Mouse (Mus musculus) lung, adult 2 months (tissue): ENCODE data around the gene Hs1bp3. TPM values are rescaled to one million over a fixed set of nuclear protein-coding genes. Genes with fewer than 3 reads are reported as not detected.

ENCODE experiments used
- DNase-seq: peaks from one replicate; pipeline ENCODE4 v3.0.0; 2022
- H3K4me1 ChIP-seq: fragments of 200-500 bp; 2 replicates; pipeline ENCODE4 v1.6.1; 2011; ENCODE audit warnings: low read length; ENCODE audit not compliant: control insufficient read depth, insufficient read depth
- H3K4me3 ChIP-seq: fragments of 200-500 bp; replicated peaks from 2 replicates; pipeline ENCODE3; 2011; ENCODE audit warnings: low read depth, mild to moderate bottlenecking, control low read depth, low read length; ENCODE audit errors: extremely low read depth
- CTCF ChIP-seq: fragments of 200-500 bp; IDR thresholded peaks from 2 replicates; pipeline ENCODE4 v1.5.1; 2011; ENCODE audit warnings: mild to moderate bottlenecking, low read length, control low read depth; ENCODE audit not compliant: insufficient read depth
- POLR2A ChIP-seq: fragments of 200-500 bp; IDR thresholded peaks from 2 replicates; pipeline ENCODE4 v1.6.1; 2011; ENCODE audit warnings: low read depth, mild to moderate bottlenecking, control low read depth, low read length, borderline replicate concordance; ENCODE audit errors: extremely low read depth
- WGBS: fragments of 180-500 bp; shearing (Covaris S2); methylation state at CpG from one replicate; pipeline ENCODE4 v1.1.7; 2018; 5-methylcytosine and 5-hydroxymethylcytosine counted together
- polyA plus RNA-seq: library from polyadenylated mRNA; depleted of rRNA; stranded (reverse); fragments of >200 nt; gene quantifications from 2 replicates; pipeline ENCODE4 v1.2.3, GENCODE M21; 2012

Gene Hs1bp3
- polyA plus RNA-seq, 1 experiment = 25.8 TPM

DNA sequence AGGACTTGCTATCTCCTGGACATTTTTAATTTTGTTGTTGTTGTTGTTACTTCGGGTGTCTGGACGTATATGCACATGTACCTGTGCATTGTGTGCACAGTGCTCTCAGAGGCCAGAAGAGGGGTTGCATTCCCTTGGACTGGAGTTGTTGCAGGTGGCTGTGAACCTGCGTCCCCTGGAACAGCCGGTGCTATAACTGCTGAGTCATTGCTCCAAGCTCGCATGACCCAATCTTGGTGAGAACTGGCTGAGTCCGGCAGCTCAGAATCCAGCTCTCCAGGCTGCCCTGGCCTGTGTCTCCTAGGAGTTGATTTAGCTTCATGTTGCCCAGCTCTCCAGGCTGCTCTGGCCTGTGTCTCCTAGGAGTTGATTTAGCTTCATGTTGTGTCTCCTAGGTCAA, 27.8 kb downstream of the Hs1bp3 start:
- Histone ChIP-seq H3K4me1 (peaks cover 17% of the 10 kb centered on the region), H3K4me3 (no peak overlapping the region)
- 74% methylated on average over 6 of the region's 6 CpGs for WGBS
- no peak for TF ChIP-seq POLR2A
- no peak for TF ChIP-seq CTCF
- DNase-seq = no peak

DNA sequence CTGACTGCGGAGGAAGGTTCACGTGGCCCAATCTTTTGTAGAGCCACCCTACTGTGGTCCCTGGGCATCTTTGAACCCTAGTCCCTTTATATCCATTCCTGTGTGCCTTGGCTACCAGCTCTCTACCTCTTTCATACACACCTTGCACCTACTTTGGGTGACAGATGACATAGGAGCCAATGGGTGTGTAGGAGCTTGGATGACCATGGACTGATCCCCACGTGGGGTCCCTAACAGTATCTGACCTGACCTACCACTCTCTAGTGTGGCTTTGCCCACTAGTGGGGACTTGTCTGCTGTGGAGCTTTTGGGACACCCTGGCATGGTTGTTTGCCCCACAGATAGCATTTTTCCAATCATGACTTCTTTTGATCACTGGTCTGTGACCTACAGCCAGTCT, 30.1 kb downstream of the Hs1bp3 start:
- WGBS = 91% methylated on average over 3 of the region's 3 CpGs
- Histone ChIP-seq H3K4me1 (peaks cover 19% of the 10 kb centered on the region), H3K4me3 (no peak overlapping the region)
- no peak for TF ChIP-seq POLR2A
- TF ChIP-seq CTCF = no peak
- DNase-seq = no peak

DNA sequence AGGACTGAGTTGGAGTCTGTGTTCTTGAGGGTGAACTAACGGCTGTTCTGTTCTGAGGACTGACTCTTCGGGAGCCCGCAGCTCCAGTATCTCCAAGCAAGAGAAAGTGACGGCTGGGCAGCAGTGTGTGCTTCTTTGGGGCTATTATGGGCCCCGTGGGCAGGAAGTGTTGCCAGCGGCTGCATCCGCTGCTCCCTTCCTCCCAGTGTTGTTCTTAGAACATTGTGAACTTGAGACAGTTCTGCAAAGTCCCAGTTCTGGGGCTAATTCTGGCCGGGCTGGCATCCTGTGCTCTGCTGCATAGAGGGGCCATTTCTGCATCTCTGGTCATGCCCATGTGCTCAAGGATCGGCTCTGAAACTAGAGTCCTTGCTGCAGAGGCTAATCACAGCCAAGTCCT, 31.7 kb downstream of the Hs1bp3 start:
- no peak for DNase-seq
- Histone ChIP-seq H3K4me3 (no peak overlapping the region), H3K4me1 (peaks cover 31% of the 10 kb centered on the region)
- TF ChIP-seq CTCF (no peak), POLR2A (peak; percentile 61; the same call in 1 of the 2 replicates)
- 17% methylated on average over 9 of the region's 9 CpGs for WGBS

DNA sequence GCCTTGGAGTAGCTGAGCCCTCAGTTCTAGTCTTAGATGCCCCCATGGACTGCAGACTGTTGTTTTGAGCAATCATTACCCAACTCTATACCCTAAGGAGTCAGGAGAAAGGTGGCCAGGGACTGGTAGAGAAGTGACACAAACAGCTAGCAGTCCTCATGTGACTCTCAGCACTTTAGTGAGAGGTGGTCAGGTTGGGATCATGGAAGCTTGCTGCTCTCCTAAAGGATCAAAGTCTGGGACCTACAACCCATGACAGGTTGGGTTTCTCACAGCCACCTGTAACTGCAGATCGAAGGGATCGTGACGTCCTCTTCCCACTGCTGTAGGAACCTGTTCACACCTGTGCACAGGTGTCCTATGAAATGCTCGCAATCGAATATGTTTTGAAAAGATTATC, 32.3 kb downstream of the Hs1bp3 start:
- peaks cover 37% of the 10 kb centered on the region for H3K4me1 ChIP-seq
- no peak overlapping the region for H3K4me3 ChIP-seq
- no peak for DNase-seq
- WGBS = 88% methylated on average over 5 of the region's 5 CpGs
- TF ChIP-seq POLR2A (no peak), CTCF (no peak)

DNA sequence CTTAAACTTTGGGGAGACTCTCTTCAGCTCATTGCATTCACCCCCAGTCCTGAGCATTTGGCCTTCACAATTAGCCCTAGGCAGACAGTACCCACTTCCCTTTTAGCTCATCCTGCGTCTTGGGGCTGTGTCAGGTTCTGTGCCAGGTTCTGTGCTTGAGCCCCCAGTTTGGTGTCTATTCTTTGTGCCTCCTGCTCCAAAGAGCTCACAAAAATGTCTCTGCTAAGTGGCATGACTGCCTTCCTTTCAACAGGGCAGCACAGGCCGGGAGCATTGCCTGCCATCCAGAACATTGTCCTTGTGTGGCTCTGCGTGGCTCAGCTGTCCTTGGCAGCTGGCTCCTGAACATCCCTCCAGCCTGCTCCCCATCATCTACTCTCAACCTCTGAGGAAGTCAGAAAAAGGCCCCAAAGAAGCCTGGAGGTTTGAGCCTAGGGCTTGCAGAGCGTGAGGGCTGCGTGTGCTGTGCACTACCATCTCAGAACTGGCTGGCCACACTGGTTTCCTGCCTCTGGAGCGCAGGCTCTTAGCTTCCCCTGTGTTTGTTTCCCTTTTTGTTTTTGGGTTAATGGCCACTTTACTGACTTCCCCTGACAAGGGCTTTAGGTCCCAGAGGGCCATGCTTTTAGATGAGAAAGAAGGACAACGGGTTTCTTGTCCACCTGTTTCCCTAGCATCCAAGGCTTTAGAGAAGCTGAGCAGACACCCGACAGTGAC, 34.7 kb downstream of the Hs1bp3 start:
- no peak for DNase-seq
- 60% methylated on average over 8 of the region's 8 CpGs for WGBS

DNA sequence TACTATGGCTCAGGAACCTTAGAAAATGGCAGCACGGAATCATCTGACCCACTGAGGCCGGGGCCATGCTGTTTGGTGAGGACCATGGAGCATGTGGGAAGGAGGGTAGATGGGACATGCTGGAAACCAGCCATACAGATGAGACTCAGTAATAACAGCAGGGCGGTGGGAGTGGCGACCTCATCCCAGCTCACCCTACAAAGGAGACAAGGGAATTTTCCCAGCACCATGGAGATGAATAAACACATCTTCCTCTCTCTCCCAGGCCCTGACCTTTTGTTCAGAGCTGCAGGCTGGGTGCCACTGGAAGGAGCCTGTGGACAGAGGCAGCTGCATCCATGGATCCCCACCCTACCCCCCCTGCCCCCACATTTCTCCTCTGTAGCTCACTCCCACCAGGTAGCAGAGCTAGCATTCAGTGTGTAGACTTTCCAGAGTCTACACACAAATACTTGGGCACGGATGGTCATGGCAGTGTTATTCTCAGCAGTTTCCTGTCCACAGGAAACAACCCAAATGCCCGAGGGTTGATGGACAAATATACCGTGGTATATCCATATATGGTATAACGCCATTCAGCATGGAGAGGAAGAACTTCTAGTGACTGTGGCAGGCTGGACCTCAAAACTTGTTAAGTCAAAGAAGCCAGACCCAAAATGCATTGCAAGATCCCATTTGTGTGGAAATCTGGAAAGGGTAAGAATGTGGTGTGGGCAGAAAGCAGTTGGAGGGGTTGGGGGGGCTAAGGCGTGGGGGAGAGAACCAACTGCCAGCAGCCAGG, 35.7 kb downstream of the Hs1bp3 start:
- no peak for DNase-seq
- Histone ChIP-seq H3K4me1 (peaks cover 46% of the 10 kb centered on the region), H3K4me3 (no peak overlapping the region)
- 34% methylated on average over 9 of the region's 9 CpGs for WGBS
- TF ChIP-seq POLR2A (peak; percentile 33; the same call in 1 of the 2 replicates), CTCF (no peak)

More for the DNA sequence above, 34.7 kb downstream of the Hs1bp3 start:
- Histone ChIP-seq H3K4me1 (peaks cover 46% of the 10 kb centered on the region), H3K4me3 (no peak overlapping the region)
- TF ChIP-seq POLR2A = no peak
- TF ChIP-seq CTCF = no peak

DNA sequence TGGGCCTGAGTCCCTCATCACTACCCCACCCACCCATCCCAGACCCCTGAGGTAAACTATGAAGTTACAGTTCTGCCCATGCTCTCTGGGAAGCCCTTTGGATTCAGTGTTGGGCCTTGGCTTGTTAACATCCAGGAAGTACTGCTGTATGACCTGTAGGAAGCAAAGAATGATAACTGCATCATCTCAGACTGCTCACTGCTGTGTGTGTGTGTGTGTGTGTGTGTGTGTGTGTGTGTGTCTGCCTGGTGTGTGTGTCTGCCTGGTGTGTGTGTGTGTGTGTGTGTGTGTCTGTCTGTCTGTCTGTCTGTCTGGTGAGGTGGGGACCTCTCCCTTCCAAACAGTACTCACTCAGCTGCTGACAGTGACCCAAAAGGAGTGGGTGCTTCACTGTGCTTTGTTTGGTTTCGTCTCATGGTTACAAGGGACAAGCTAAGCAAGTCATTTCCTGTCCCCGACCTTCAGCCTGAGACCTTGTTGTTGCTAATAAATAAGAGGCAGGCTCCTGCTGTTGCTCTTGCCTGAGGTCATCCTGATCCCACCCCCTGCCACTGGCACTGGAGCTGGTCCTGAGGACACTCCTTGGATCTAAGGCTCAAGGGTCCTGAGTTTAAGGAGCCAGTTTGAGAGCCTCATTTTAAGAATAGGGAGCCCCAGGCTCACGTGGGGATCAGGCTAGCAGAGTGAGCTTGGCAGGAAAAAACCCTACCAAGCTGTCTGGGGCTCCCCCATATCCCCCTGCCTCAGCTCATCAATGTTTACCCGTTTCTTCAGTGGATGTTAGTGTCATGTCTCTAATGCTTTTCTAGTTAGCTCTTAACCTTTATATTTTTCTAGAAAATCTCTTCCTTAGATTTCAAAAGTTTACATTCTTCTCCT, 38.0 kb downstream of the Hs1bp3 start:
- H3K4me1 ChIP-seq = peaks cover 36% of the 10 kb centered on the region
- DNase-seq = no peak
- H3K4me3 ChIP-seq = no peak overlapping the region
- TF ChIP-seq CTCF = no peak
- TF ChIP-seq POLR2A = no peak; the same call in 1 of the 2 replicates
- 19% methylated on average over 4 of the region's 4 CpGs for whole genome bisulfite sequencing

DNA sequence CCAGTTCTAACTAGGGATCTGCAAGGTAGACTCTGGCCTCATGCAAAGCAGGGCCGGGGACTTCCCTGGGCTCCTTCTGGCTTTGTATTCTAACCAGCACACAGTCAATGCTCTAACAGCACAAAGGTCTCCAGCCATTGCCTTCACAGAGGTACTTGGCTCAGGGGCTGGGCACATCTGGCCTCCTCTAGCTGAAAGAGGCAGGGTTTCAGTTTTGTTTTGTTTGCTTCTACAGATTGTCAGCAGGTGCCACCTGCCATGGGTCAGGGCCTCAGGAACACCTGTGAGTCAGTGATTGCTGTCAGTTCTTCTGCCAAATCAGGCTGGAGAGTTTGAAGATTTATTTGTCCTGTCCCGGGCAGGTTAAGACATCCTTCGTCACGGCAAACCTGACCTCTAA, 39.8 kb downstream of the Hs1bp3 start:
- TF ChIP-seq CTCF (no peak), POLR2A (no peak)
- Histone ChIP-seq H3K4me3 (no peak overlapping the region), H3K4me1 (peaks cover 34% of the 10 kb centered on the region)
- DNase-seq = no peak
- WGBS = 83% methylated on average over 4 of the region's 4 CpGs

DNA sequence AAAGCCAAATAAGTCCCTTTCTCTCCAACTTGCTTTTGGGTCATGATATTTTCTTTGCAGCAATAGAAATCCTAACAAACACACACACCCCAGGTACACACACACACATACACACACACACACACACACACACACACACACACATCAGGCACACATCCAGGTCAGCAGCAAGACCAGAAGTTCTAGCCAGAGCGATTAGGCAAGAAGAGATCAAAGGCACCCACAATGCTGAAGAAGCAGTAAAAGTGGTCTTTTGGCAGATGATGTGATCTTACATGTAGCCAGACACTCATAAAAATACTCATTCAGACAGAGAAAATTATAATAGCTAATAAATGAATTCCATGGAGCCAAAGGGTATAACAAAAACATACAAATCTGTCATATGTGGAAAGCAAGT, 41.0 kb downstream of the Hs1bp3 start:
- WGBS = 77% methylated on average over 1 of the region's 1 CpGs
- DNase-seq = no peak
- Histone ChIP-seq H3K4me1 (peaks cover 33% of the 10 kb centered on the region), H3K4me3 (no peak overlapping the region)
- TF ChIP-seq POLR2A (no peak), CTCF (no peak)
